Mouse (Mus musculus) MEL (cell line): Measurements from ENCODE around the gene Sec61g. TPM values are rescaled to one million over a fixed set of nuclear protein-coding genes. Genes with fewer than 3 reads are reported as not detected.

Experiments
- DNase-seq: peaks from one replicate; pipeline ENCODE4 v3.0.0; 2011; ENCODE audit warnings: low read depth, low spot score
- H3K27ac ChIP-seq: 2 replicates; pipeline ENCODE4 v1.5.1; 2012; ENCODE audit warnings: low read depth, mild to moderate bottlenecking, control low read depth, low read length, moderate library complexity; ENCODE audit not compliant: control insufficient read depth
- H3K27me3 ChIP-seq, 2 experiments: fragments of 150-350 bp in 1 of 2; sonication (generic) in 1 of 2; 2 replicates each; pipeline ENCODE4 v1.6.1; 2012; ENCODE audit warnings: low read length in 2 of 2, mild to moderate bottlenecking in 2 of 2, improper control_type of control experiment in 1 of 2, moderate library complexity in 1 of 2; ENCODE audit not compliant: insufficient read depth in 2 of 2, control insufficient read depth in 1 of 2
- H3K36me3 ChIP-seq, 2 experiments: 2 replicates each; pipeline ENCODE4 v1.6.1; 2012 to 2014; ENCODE audit warnings: low read length in 2 of 2, improper control_type of control experiment in 1 of 2, inconsistent platforms in 1 of 2, mild to moderate bottlenecking in 1 of 2; ENCODE audit not compliant: insufficient read depth in 2 of 2, control insufficient read depth in 1 of 2
- H3K4me1 ChIP-seq, 2 experiments: fragments of 150-350 bp in 1 of 2; sonication (generic) in 1 of 2; 2 replicates each; pipeline ENCODE4 v1.6.1; 2012; ENCODE audit warnings: low read length in 2 of 2, improper control_type of control experiment in 1 of 2, mild to moderate bottlenecking in 1 of 2; ENCODE audit not compliant: insufficient read depth in 2 of 2, control insufficient read depth in 1 of 2
- H3K4me3 ChIP-seq, 2 experiments: fragments of 150-350 bp in 1 of 2; sonication (generic) in 1 of 2; 2 replicates each; pipeline ENCODE4 v1.5.1; 2012; ENCODE audit warnings: low read depth in 2 of 2, low read length in 2 of 2, mild to moderate bottlenecking in 2 of 2, moderate library complexity in 2 of 2, control low read depth in 1 of 2, improper control_type of control experiment in 1 of 2; ENCODE audit not compliant: control insufficient read depth in 1 of 2, insufficient read depth in 1 of 2
- H3K79me2 ChIP-seq: 2 replicates; pipeline ENCODE4 v1.6.1; 2012; ENCODE audit warnings: mild to moderate bottlenecking, low read length, moderate library complexity; ENCODE audit not compliant: control insufficient read depth, poor library complexity, insufficient read depth
- H3K9ac ChIP-seq: 2 replicates; pipeline ENCODE4 v1.6.1; 2012; ENCODE audit warnings: low read depth, mild to moderate bottlenecking, control low read depth, low read length, moderate library complexity; ENCODE audit not compliant: control insufficient read depth, poor library complexity, severe bottlenecking
- H3K9me3 ChIP-seq: fragments of 150-350 bp; sonication (generic); replicated peaks from 2 replicates; pipeline ENCODE4 v1.6.1; 2012; ENCODE audit warnings: mild to moderate bottlenecking, low read length, improper control_type of control experiment, moderate library complexity; ENCODE audit not compliant: insufficient read depth
- CHD2 ChIP-seq: IDR thresholded peaks from 2 replicates; pipeline ENCODE4 v1.6.1; 2011; ENCODE audit warnings: low read length, improper control_type of control experiment
- CTCF ChIP-seq, 3 experiments: IDR thresholded peaks in 2 of 3; conservative IDR thresholded peaks in 1 of 3; 2 replicates each; pipeline ENCODE4 v1.5.1; 2011 to 2012; ENCODE audit warnings: low read length in 3 of 3, low read depth in 2 of 3, mild to moderate bottlenecking in 2 of 3, improper control_type of control experiment in 1 of 3, inconsistent platforms in 1 of 3, mixed read lengths in 1 of 3, moderate library complexity in 1 of 3; ENCODE audit not compliant: control insufficient read depth in 1 of 3, insufficient read depth in 1 of 3, poor library complexity in 1 of 3, severe bottlenecking in 1 of 3
- GATA1 ChIP-seq: IDR thresholded peaks from 2 replicates; pipeline ENCODE4 v1.6.1; 2011; ENCODE audit warnings: low read depth, low read length, improper control_type of control experiment
- KAT2A ChIP-seq: conservative IDR thresholded peaks from 2 replicates; pipeline ENCODE4 v1.6.1; 2012; ENCODE audit warnings: low read depth, low read length, improper control_type of control experiment, inconsistent platforms
- MAFK ChIP-seq: IDR thresholded peaks from 2 replicates; pipeline ENCODE4 v1.6.1; 2011; ENCODE audit warnings: low read depth, mild to moderate bottlenecking, low read length, improper control_type of control experiment, borderline replicate concordance
- MXI1 ChIP-seq: IDR thresholded peaks from 2 replicates; pipeline ENCODE4 v1.6.1; 2011; ENCODE audit warnings: mild to moderate bottlenecking, low read depth, low read length, improper control_type of control experiment
- MYB ChIP-seq: IDR thresholded peaks from 2 replicates; pipeline ENCODE4 v1.6.1; 2011; ENCODE audit warnings: mild to moderate bottlenecking, low read depth, low read length, improper control_type of control experiment
- NELFE ChIP-seq: IDR thresholded peaks from 2 replicates; pipeline ENCODE4 v1.6.1; 2011; ENCODE audit warnings: low read depth, low read length, improper control_type of control experiment
- NRF1 ChIP-seq: IDR thresholded peaks from 2 replicates; pipeline ENCODE4 v1.6.1; 2014; ENCODE audit warnings: low read depth, mild to moderate bottlenecking, inconsistent platforms, low read length, improper control_type of control experiment, moderate library complexity; ENCODE audit not compliant: poor library complexity, insufficient read depth, severe bottlenecking
- POLR2A ChIP-seq, 2 experiments: IDR thresholded peaks; 2 replicates each; pipeline ENCODE4 v1.6.1; 2011 to 2012; ENCODE audit warnings: low read length in 2 of 2, mild to moderate bottlenecking in 2 of 2, control low read depth in 1 of 2, improper control_type of control experiment in 1 of 2, low read depth in 1 of 2, moderate library complexity in 1 of 2; ENCODE audit not compliant: control insufficient read depth in 1 of 2, insufficient read depth in 1 of 2, poor library complexity in 1 of 2
- POLR2AphosphoS5 ChIP-seq: IDR thresholded peaks from 2 replicates; pipeline ENCODE4 v1.6.1; 2012; ENCODE audit warnings: low read depth, borderline replicate concordance, mild to moderate bottlenecking, inconsistent platforms, low read length, moderate library complexity, mixed read lengths
- RAD21 ChIP-seq: IDR thresholded peaks from 2 replicates; pipeline ENCODE4 v1.6.1; 2011; ENCODE audit warnings: mild to moderate bottlenecking, low read depth, low read length, improper control_type of control experiment
- SIN3A ChIP-seq: IDR thresholded peaks from 2 replicates; pipeline ENCODE4 v1.6.1; 2012; ENCODE audit warnings: low read length, improper control_type of control experiment, inconsistent platforms
- UBTF ChIP-seq: IDR thresholded peaks from 2 replicates; pipeline ENCODE4 v1.6.1; 2012; ENCODE audit warnings: low read depth, mild to moderate bottlenecking, inconsistent platforms, low read length, improper control_type of control experiment, moderate library complexity, borderline replicate concordance; ENCODE audit not compliant: insufficient read depth
- USF2 ChIP-seq, 2 experiments: IDR thresholded peaks; 2 replicates each; pipeline ENCODE4 v1.6.1; 2011 to 2012; ENCODE audit warnings: improper control_type of control experiment in 2 of 2, low read length in 2 of 2, borderline replicate concordance in 1 of 2, inconsistent platforms in 1 of 2, low read depth in 1 of 2, mild to moderate bottlenecking in 1 of 2; ENCODE audit not compliant: insufficient read depth in 1 of 2
- ZC3H11A ChIP-seq: IDR thresholded peaks from 2 replicates; pipeline ENCODE4 v1.6.1; 2012; ENCODE audit warnings: low read depth, mild to moderate bottlenecking, inconsistent platforms, low read length, improper control_type of control experiment
- polyA plus RNA-seq, 2 experiments: library from polyadenylated mRNA; stranded (reverse) in 1 of 2; unstranded in 1 of 2; fragments of >175 nt in 1 of 2; fragments of >200 nt in 1 of 2; gene quantifications; 2 replicates each; pipeline versions ENCODE4 v1.2.1 to v1.2.4; 2012; ENCODE audit warnings: low replicate concordance in 2 of 2, low read depth in 1 of 2; ENCODE audit not compliant: insufficient read length in 2 of 2, insufficient read depth in 1 of 2, missing spikeins in 1 of 2
- total RNA-seq: library from RNA; depleted of rRNA; stranded (reverse); fragments of 300-350 nt; gene quantifications from 2 replicates; pipeline ENCODE4 v1.2.3, GENCODE M21; 2012

Gene Sec61g
- total and polyA plus RNA-seq, 3 experiments, result 20.4 to 56.2 TPM; not detected in 1

GRCm38 (mm10) chr11:16534582-16535553 lies 26.6 kb upstream of the Sec61g start:
- no peaks in the 10 kb centered on the region; a peak in 1 of 4 replicates for H3K4me1 ChIP-seq
- H3K4me3 ChIP-seq, result no peak overlapping the region
- H3K27ac ChIP-seq, result no peak overlapping the region
- H3K27me3 ChIP-seq, result peaks cover 0 to 2% of the 10 kb centered on the region in 2 experiments
- H3K9me3 ChIP-seq, result no peaks in the 10 kb centered on the region
- DNase-seq, result no peak
- TF ChIP-seq ZC3H11A, result no peak
- no peak for TF ChIP-seq SIN3A
- no peak for TF ChIP-seq KAT2A
- no peak for TF ChIP-seq NRF1
- no peak for TF ChIP-seq MYB
- no peak for TF ChIP-seq CHD2
- no peak for TF ChIP-seq USF2 (IDR thresholded peaks at IDR 0.05; ENCODE audit: borderline replicate concordance in 1 of 2, insufficient read depth in 1 of 2, low read depth in 1 of 2, low read length in 2 of 2)
- no peaks in the 10 kb centered on the region for H3K36me3 ChIP-seq
- no peak overlapping the region for H3K9ac ChIP-seq
- H3K79me2 ChIP-seq, result no peaks in the 10 kb centered on the region

GRCm38 (mm10) chr11:16532877-16533276 lies 24.6 kb upstream of the Sec61g start:
- Histone ChIP-seq H3K79me2 (no peaks in the 10 kb centered on the region), H3K9me3 (no peaks in the 10 kb centered on the region), H3K27me3 (no peaks in the 10 kb centered on the region; a peak in 2 of 4 replicates)
- DNase-seq, result peak; percentile 29
- no peak for TF ChIP-seq UBTF
- no peak for TF ChIP-seq POLR2AphosphoS5
- no peak for TF ChIP-seq MXI1
- TF ChIP-seq POLR2A (IDR thresholded peaks at IDR 0.05; ENCODE audit: control insufficient read depth in 1 of 2, insufficient read depth in 1 of 2, low read depth in 1 of 2, low read length in 2 of 2, poor library complexity in 1 of 2), result no peak
- no peak for TF ChIP-seq MAFK
- peak; percentile 3; the same call in 1 of the 2 replicates for TF ChIP-seq RAD21
- no peak for TF ChIP-seq GATA1
- TF ChIP-seq CTCF (IDR thresholded peaks at IDR 0.05 in 2 of 3, conservative IDR thresholded peaks at IDR 0.05 in 1 of 3; ENCODE audit: control insufficient read depth in 1 of 3, insufficient read depth in 1 of 3, low read depth in 2 of 3, low read length in 3 of 3, poor library complexity in 1 of 3, severe bottlenecking in 1 of 3), result peak in 1 of 3 experiments; percentile 29; a peak in 2 of 6 replicates
- no peak for TF ChIP-seq NELFE
- TF ChIP-seq, all 39 proteins: peak for 2
- no peak overlapping the region for H3K9ac ChIP-seq
- H3K4me3 ChIP-seq, result no peak overlapping the region
- no peaks in the 10 kb centered on the region; a peak in 1 of 4 replicates for H3K4me1 ChIP-seq
- H3K27ac ChIP-seq, result no peak overlapping the region
- no peaks in the 10 kb centered on the region for H3K36me3 ChIP-seq
